Mouse (Mus musculus) intestine, embryonic 16.5 days (tissue): ENCODE data around the gene Pgam1. TPM values are rescaled to one million over a fixed set of nuclear protein-coding genes. Genes with fewer than 3 reads are reported as not detected.
A peak's percentile ranks its signal among the peaks of the same experiment; 100 is the strongest.

Experiments used
- ATAC-seq: fragments of 200-750 bp; cut with Nextera tagmentation; 2 replicates; pipeline ENCODE4 v1.8.0; 2017; ENCODE audit warnings: moderate TSS enrichment, moderate library complexity
- H3K27ac ChIP-seq: fragments of 300-500 bp; sonication (generic); 2 replicates; pipeline ENCODE4 v1.5.1; 2014; ENCODE audit warnings: mild to moderate bottlenecking, low read length
- H3K27me3 ChIP-seq: fragments of 300-500 bp; sonication (generic); replicated peaks from 2 replicates; pipeline ENCODE4 v1.6.1; 2014; ENCODE audit warnings: low read length, control low read depth, mixed read lengths; ENCODE audit not compliant: control insufficient read depth, insufficient read depth
- H3K36me3 ChIP-seq: fragments of 300-500 bp; sonication (generic); 2 replicates; pipeline ENCODE4 v1.6.1; 2014; ENCODE audit warnings: low read length, control low read depth; ENCODE audit not compliant: control insufficient read depth, insufficient read depth
- H3K4me1 ChIP-seq: fragments of 300-500 bp; sonication (generic); 2 replicates; pipeline ENCODE4 v1.6.1; 2014; ENCODE audit warnings: low read length, control low read depth, mixed read lengths; ENCODE audit not compliant: control insufficient read depth, insufficient read depth
- H3K4me2 ChIP-seq: fragments of 300-500 bp; sonication (generic); 2 replicates; pipeline ENCODE4 v1.6.1; 2014; ENCODE audit warnings: low read depth, low read length, control low read depth
- H3K4me3 ChIP-seq: fragments of 300-500 bp; sonication (generic); 2 replicates; pipeline ENCODE4 v1.5.1; 2014; ENCODE audit warnings: mild to moderate bottlenecking, low read length
- H3K9ac ChIP-seq: fragments of 300-500 bp; sonication (generic); 2 replicates; pipeline ENCODE4 v1.6.1; 2014; ENCODE audit warnings: low read depth, low read length
- H3K9me3 ChIP-seq: fragments of 300-500 bp; sonication (generic); 2 replicates; pipeline ENCODE4 v1.6.1; 2016; ENCODE audit warnings: low read length, control low read depth; ENCODE audit not compliant: control insufficient read depth
- WGBS: fragments of 180-500 bp; shearing (Covaris S2); extraction: QIAGEN DNeasy Blood & Tissue Kit; methylation state at CpG from one replicate; pipeline ENCODE4 v1.1.7; 2014; 5-methylcytosine and 5-hydroxymethylcytosine counted together
- polyA plus RNA-seq: library from polyadenylated mRNA; unstranded; fragments of >200 nt; fragmentation: Nextera tagmentation; extraction: Ambion mirVana; gene quantifications from 2 replicates; pipeline ENCODE4 v1.2.1, GENCODE M21; 2015

Pgam1 gene
- polyA plus RNA-seq, 1 experiment from 2014 or later = 1,026 TPM

GRCm38 (mm10) chr19:41916853-41917252 lies 5.1 kb downstream of the Pgam1 start:
- Histone ChIP-seq H3K4me2 (no peak overlapping the region), H3K9me3 (no peaks in the 10 kb centered on the region), H3K4me3 (no peak overlapping the region), H3K4me1 (peaks cover 10% of the 10 kb centered on the region), H3K9ac (no peak overlapping the region), H3K27ac (no peak overlapping the region), H3K36me3 (peaks cover 22% of the 10 kb centered on the region), H3K27me3 (no peaks in the 10 kb centered on the region)
- ATAC-seq = no peak
- 83% methylated on average over 4 of the region's 4 CpGs for WGBS

- 0 out of 2 replicates have a peak, but pooled peaks have one; percentile 21 for ATAC-seq
- no peak overlapping the region for H3K27ac ChIP-seq
Measured at GRCm38 (mm10) chr19:41919471-41919870, 7.7 kb downstream of the Pgam1 start.

GRCm38 (mm10) chr19:41920412-41921067 lies 8.8 kb downstream of the Pgam1 start:
- Histone ChIP-seq H3K27ac (no peak overlapping the region), H3K9me3 (no peaks in the 10 kb centered on the region), H3K4me1 (no peaks in the 10 kb centered on the region), H3K36me3 (peaks cover 22% of the 10 kb centered on the region), H3K4me2 (no peak overlapping the region), H3K9ac (no peak overlapping the region), H3K4me3 (no peak overlapping the region), H3K27me3 (no peaks in the 10 kb centered on the region)
- WGBS = 80% methylated on average over 5 of the region's 5 CpGs
- no peak for ATAC-seq

More at GRCm38 (mm10) chr19:41919471-41919870, 7.7 kb downstream of the Pgam1 start:
- no peak overlapping the region for H3K9ac ChIP-seq
- H3K4me3 ChIP-seq = no peak overlapping the region
- H3K36me3 ChIP-seq = peaks cover 22% of the 10 kb centered on the region
- H3K9me3 ChIP-seq = no peaks in the 10 kb centered on the region
- H3K4me2 ChIP-seq = no peak overlapping the region
- WGBS = 65% methylated on average over 4 of the region's 4 CpGs
- no peaks in the 10 kb centered on the region for H3K27me3 ChIP-seq
- H3K4me1 ChIP-seq = no peaks in the 10 kb centered on the region; the same call in 1 of the 2 replicates

- peak overlapping the region; percentile 80 for H3K9ac ChIP-seq
- H3K4me1 ChIP-seq = peaks cover 14% of the 10 kb centered on the region
- peak overlapping the region; percentile 78 for H3K4me3 ChIP-seq
- no peaks in the 10 kb centered on the region for H3K27me3 ChIP-seq
- H3K36me3 ChIP-seq = peaks cover 2% of the 10 kb centered on the region; the same call in 1 of the 2 replicates
- no peaks in the 10 kb centered on the region for H3K9me3 ChIP-seq
- H3K27ac ChIP-seq = no peak overlapping the region
- peak overlapping the region; percentile 73 for H3K4me2 ChIP-seq
- under 1% methylated on average over 28 of the region's 28 CpGs for WGBS
- peak; percentile 19; the same call in 1 of the 2 replicates for ATAC-seq
Measured at GRCm38 (mm10) chr19:41932686-41933085, 21.0 kb downstream of the Pgam1 start.

GRCm38 (mm10) chr19:41933179-41934086 lies 21.7 kb downstream of the Pgam1 start, which contains the start of the genes Exosc1 and Zdhhc16:
TSS of gene Exosc1 (minus strand) at chr19:41933423.
TSS of gene Zdhhc16 (plus strand) at chr19:41933480.
- WGBS = under 1% methylated on average over 47 of the region's 47 CpGs
- H3K36me3 ChIP-seq = peaks cover 2% of the 10 kb centered on the region; the same call in 1 of the 2 replicates
- ATAC-seq = peak; percentile 100

GRCm38 (mm10) chr19:41934124-41934523 lies 22.4 kb downstream of the Pgam1 start:
- H3K27me3 ChIP-seq = no peaks in the 10 kb centered on the region
- H3K4me2 ChIP-seq = peak overlapping the region; percentile 50
- WGBS = 19% methylated on average over 6 of the region's 6 CpGs
- peak overlapping the region; percentile 87 for H3K9ac ChIP-seq
- peak overlapping the region; percentile 78 for H3K4me3 ChIP-seq
- H3K27ac ChIP-seq = no peak overlapping the region
- H3K36me3 ChIP-seq = 0 out of 2 replicates have a peak, but pooled peaks cover 2% of the 10 kb centered on the region
- ATAC-seq = no peak
- peaks cover 14% of the 10 kb centered on the region for H3K4me1 ChIP-seq
- H3K9me3 ChIP-seq = no peaks in the 10 kb centered on the region

More at GRCm38 (mm10) chr19:41933179-41934086, 21.7 kb downstream of the Pgam1 start, which contains the start of the genes Exosc1 and Zdhhc16:
- peak within 1 kb of the TSS; percentile 87 for H3K9ac ChIP-seq
- peak within 1 kb of the TSS; percentile 78 for H3K4me3 ChIP-seq
- no peaks in the 10 kb centered on the region for H3K27me3 ChIP-seq
- H3K9me3 ChIP-seq = no peaks in the 10 kb centered on the region
- peak within 1 kb of the TSS; percentile 73 for H3K4me2 ChIP-seq
- peaks cover 14% of the 10 kb centered on the region for H3K4me1 ChIP-seq
- H3K27ac ChIP-seq = peak within 1 kb of the TSS; percentile 28

GRCm38 (mm10) chr19:41935921-41936320 lies 24.2 kb downstream of the Pgam1 start:
- Histone ChIP-seq H3K9ac (no peak overlapping the region), H3K4me1 (peaks cover 14% of the 10 kb centered on the region), H3K27ac (no peak overlapping the region), H3K4me2 (no peak overlapping the region), H3K27me3 (no peaks in the 10 kb centered on the region), H3K9me3 (no peaks in the 10 kb centered on the region), H3K4me3 (no peak overlapping the region), H3K36me3 (no peaks in the 10 kb centered on the region)
- ATAC-seq = no peak
- 90% methylated on average over 1 of the region's 1 CpGs for WGBS

GRCm38 (mm10) chr19:41938539-41938938 lies 26.8 kb downstream of the Pgam1 start:
- no peak overlapping the region for H3K27ac ChIP-seq
- H3K4me2 ChIP-seq = no peak overlapping the region
- no peaks in the 10 kb centered on the region for H3K9me3 ChIP-seq
- peaks cover 7% of the 10 kb centered on the region for H3K4me1 ChIP-seq
- no peak for ATAC-seq
- H3K36me3 ChIP-seq = peaks cover 16% of the 10 kb centered on the region
- 90% methylated on average over 5 of the region's 5 CpGs for WGBS
- no peak overlapping the region for H3K4me3 ChIP-seq
- H3K9ac ChIP-seq = no peak overlapping the region
- no peaks in the 10 kb centered on the region for H3K27me3 ChIP-seq

GRCm38 (mm10) chr19:41943841-41944240 lies 32.1 kb downstream of the Pgam1 start:
- H3K4me3 ChIP-seq = no peak overlapping the region
- no peak overlapping the region for H3K27ac ChIP-seq
- H3K4me1 ChIP-seq = no peaks in the 10 kb centered on the region
- no peak overlapping the region for H3K4me2 ChIP-seq
- H3K27me3 ChIP-seq = no peaks in the 10 kb centered on the region
- 83% methylated on average over 7 of the region's 7 CpGs for WGBS
- H3K36me3 ChIP-seq = peaks cover 54% of the 10 kb centered on the region
- no peak for ATAC-seq
- 0 out of 2 replicates have a peak, but pooled peaks cover 4% of the 10 kb centered on the region for H3K9me3 ChIP-seq
- H3K9ac ChIP-seq = no peak overlapping the region
